In the genomic region with DNA sequence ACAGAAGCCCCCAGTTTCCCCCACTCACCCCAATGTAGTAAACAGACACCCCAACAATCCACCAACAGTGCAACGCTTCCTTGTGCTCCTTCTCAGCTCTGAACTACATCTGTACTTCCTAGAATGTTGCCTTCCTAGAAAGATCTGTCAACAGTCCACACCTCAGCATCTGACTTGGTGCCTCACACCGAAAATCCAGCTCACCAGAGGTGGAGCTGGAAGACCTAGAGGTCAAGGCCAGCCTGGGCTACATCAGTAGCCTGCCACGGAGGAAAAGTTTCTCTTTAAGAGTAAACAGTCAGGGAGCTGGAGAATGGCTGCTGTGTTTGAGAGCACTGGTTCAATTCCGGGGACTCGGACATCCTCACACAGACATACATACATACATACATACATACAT, we compare ENCODE assay signal across 8 mouse cellular contexts. TPM values are rescaled to one million over a fixed set of nuclear protein-coding genes. Genes with fewer than 3 reads are reported as not detected.
DNase-seq lines count a peak whose midpoint lies in the region; ATAC-seq lines count a peak whose summit lies in the region.

No protein-coding gene starts in this region.

- ATAC-seq in kidney, embryonic 15.5 days (replicated peaks; ENCODE audit: low FRiP score), result no peak
- ATAC-seq in liver, embryonic 11.5 days (replicated peaks; ENCODE audit: low FRiP score), result peak; percentile 39

- H3K9ac ChIP-seq in kidney, embryonic 15.5 days, result no peak overlapping the region
- H3K9ac ChIP-seq in liver, embryonic 11.5 days (ENCODE audit: low read depth, low read length), result peak overlapping the region; percentile 32; the same call in 1 of the 2 replicates

- WGBS in kidney, embryonic 15.5 days, result 74% methylated on average over 5 of the region's 5 CpGs
- 29% methylated on average over 5 of the region's 5 CpGs for WGBS in liver, embryonic 11.5 days

- peak overlapping the region; percentile 66; the same call in 1 of the 2 replicates for H3K27ac ChIP-seq in kidney, embryonic 15.5 days
- peak overlapping the region; percentile 71 for H3K27ac ChIP-seq in liver, embryonic 11.5 days (ENCODE audit: low read depth, low read length)

- H3K9me3 ChIP-seq in kidney, embryonic 15.5 days (replicated peaks), result no peaks in the 10 kb centered on the region
- no peaks in the 10 kb centered on the region for H3K9me3 ChIP-seq in liver, embryonic 11.5 days (ENCODE audit: control insufficient read depth, low read length)

- no peaks in the 10 kb centered on the region for H3K27me3 ChIP-seq in kidney, embryonic 15.5 days
- no peaks in the 10 kb centered on the region for H3K27me3 ChIP-seq in liver, embryonic 11.5 days (replicated peaks; ENCODE audit: control insufficient read depth, insufficient read depth, low read length)

- H3K4me2 ChIP-seq in kidney, embryonic 15.5 days, result peak overlapping the region; percentile 24; the same call in 1 of the 2 replicates
- H3K4me2 ChIP-seq in liver, embryonic 11.5 days, result peak overlapping the region; percentile 58

- no peak overlapping the region for H3K4me3 ChIP-seq in kidney, embryonic 15.5 days (replicated peaks)
- H3K4me3 ChIP-seq in liver, embryonic 11.5 days (ENCODE audit: low read depth, low read length), result peak overlapping the region; percentile 8; the same call in 1 of the 2 replicates

- DNase-seq in adrenal gland, postnatal 14 days, result peak; percentile 45
- DNase-seq in adrenal gland, postnatal 4 days (ENCODE audit: low spot score in 2 of 2), result no peak
- DNase-seq in kidney, postnatal 10 days, result no peak
- DNase-seq in CD4-positive, CD25-positive, alpha-beta regulatory T cell, adult 2 months (ENCODE audit: low read depth, low spot score), result peak; percentile 47
- DNase-seq in liver, embryonic 11.5 days (ENCODE audit: low spot score), result no peak
- DNase-seq in frontal cortex, adult 2 months (ENCODE audit: extremely low spot score in 1 of 2, low spot score in 1 of 2), result no peak
- no peak for DNase-seq in adipocyte (ENCODE audit: low spot score)

- peaks cover 48% of the 10 kb centered on the region for H3K4me1 ChIP-seq in kidney, embryonic 15.5 days
- peaks cover 35% of the 10 kb centered on the region for H3K4me1 ChIP-seq in liver, embryonic 11.5 days (replicated peaks; ENCODE audit: control insufficient read depth, insufficient read depth, low read length)

- H3K36me3 ChIP-seq in kidney, embryonic 15.5 days, result no peaks in the 10 kb centered on the region
- H3K36me3 ChIP-seq in liver, embryonic 11.5 days (ENCODE audit: control insufficient read depth, insufficient read depth, low read length), result no peaks in the 10 kb centered on the region

RNA-seq across cellular contexts. Expression of gene Utrn, which starts 56.5 kb away (rescaled TPM):
- total RNA-seq in adrenal gland, postnatal 14 days (2021), result 95.5 and 99.1 TPM in 2 replicates
- 100 to 1,000 TPM in 1 of 2 experiments, 10 to 100 TPM in 1; 91.1 to 101 TPM for total RNA-seq in adrenal gland, postnatal 4 days (2021)
- 85.2 and 86.1 TPM in 2 replicates for polyA plus RNA-seq in kidney, embryonic 15.5 days (2015; fragmentation: Nextera tagmentation; extraction: Ambion mirVana)
- polyA plus RNA-seq in liver, embryonic 11.5 days (2014; fragmentation: Nextera tagmentation; extraction: Ambion mirVana), result 19.8 and 23.0 TPM in 2 replicates
- polyA plus RNA-seq in frontal cortex, adult 2 months (2012; rRNA removed), result 28.0 and 29.9 TPM in 2 replicates

Comparison
In these comparisons a context has a peak if more than half of its experiments do, and no peak if none do; other contexts are left out.
1. DNase-seq: peak in adrenal gland, postnatal 14 days (single experiment) and CD4-positive, CD25-positive, alpha-beta regulatory T cell, adult 2 months (single experiment); none in adrenal gland, postnatal 4 days (0 of 2), kidney, postnatal 10 days (single experiment), liver, embryonic 11.5 days (single experiment), frontal cortex, adult 2 months (0 of 2) and adipocyte (single experiment).